Mouse (Mus musculus): ENCODE data around the gene Nek3.
"Not testable (repeated sequence)": the region's sequence is repeated elsewhere in the genome, so short reads cannot be mapped to it uniquely, and the experiment has no call there.

The Nek3 gene

GRCm38 (mm10) chr8:22143764-22144491 is 22.3 kb downstream of the Nek3 start:
- DNase-seq (ENCODE audit: low spot score in 2 of 2): peak in 1 of 2 experiments; percentile 20

GRCm38 (mm10) chr8:22142592-22142991 is 23.6 kb downstream of the Nek3 start:
- DNase-seq (ENCODE audit: low spot score in 2 of 2): peak in 1 of 2 experiments; percentile 26

GRCm38 (mm10) chr8:22141836-22142385 is 24.3 kb downstream of the Nek3 start:
- peak in 1 of 2 experiments; percentile 30 for DNase-seq (ENCODE audit: low spot score in 2 of 2)

GRCm38 (mm10) chr8:22136462-22136861 is 29.8 kb downstream of the Nek3 start:
- DNase-seq (ENCODE audit: low spot score in 2 of 2): not testable (repeated sequence)

GRCm38 (mm10) chr8:22134750-22135135 is 31.5 kb downstream of the Nek3 start:
- DNase-seq (ENCODE audit: low spot score in 2 of 2): no peak

- DNase-seq (ENCODE audit: low spot score in 2 of 2): no peak
These were observed 32.0 kb downstream of the Nek3 start for GRCm38 (mm10) chr8:22134078-22134749.

GRCm38 (mm10) chr8:22132062-22132461 is 34.2 kb downstream of the Nek3 start:
- DNase-seq (ENCODE audit: low spot score in 2 of 2): no peak

- DNase-seq (ENCODE audit: low spot score in 2 of 2): no peak
These were observed 41.7 kb downstream of the Nek3 start, which contains the start of gene Nek5 for GRCm38 (mm10) chr8:22124220-22125152. Gene Nek5, minus strand, starts transcription at chr8:22125053.

GRCm38 (mm10) chr8:22107020-22107419 is 59.2 kb downstream of the Nek3 start:
- no peak for DNase-seq (ENCODE audit: low spot score in 2 of 2)

GRCm38 (mm10) chr8:22091568-22091967 is 74.7 kb downstream of the Nek3 start:
- DNase-seq (ENCODE audit: low spot score in 2 of 2): no peak

GRCm38 (mm10) chr8:22089226-22089625 is 77.0 kb downstream of the Nek3 start:
- no peak for DNase-seq (ENCODE audit: low spot score in 2 of 2)

- peak in 1 of 2 experiments; percentile 2 for DNase-seq (ENCODE audit: low spot score in 2 of 2)
These were observed 86.8 kb downstream of the Nek3 start for GRCm38 (mm10) chr8:22079313-22080007.

Data from urinary bladder, postnatal 4 days (tissue).